Mouse (Mus musculus): ENCODE results near the gene 1110065P20Rik.
A peak's percentile ranks its signal among the peaks of the same experiment; 100 is the strongest.

DNA sequence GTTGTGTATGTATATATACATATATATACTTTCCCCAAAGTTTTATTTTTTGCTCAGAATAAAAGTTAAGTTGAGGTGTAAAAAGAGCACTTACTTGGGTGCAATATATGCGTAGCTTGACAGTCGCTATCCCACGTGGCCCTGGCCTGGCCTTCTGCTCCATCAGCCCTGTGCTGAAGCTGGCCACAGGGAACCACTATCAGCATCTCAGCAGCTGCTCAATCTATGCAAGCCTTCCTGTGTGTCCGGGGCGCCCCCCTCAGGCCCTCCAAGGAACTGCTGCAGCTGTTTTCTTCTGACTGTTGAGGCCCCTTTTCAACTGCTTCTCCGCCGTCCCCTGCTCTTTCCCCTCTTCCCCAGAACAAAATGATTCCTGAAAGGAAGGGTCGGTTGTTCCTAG is 3.4 kb downstream of the 1110065P20Rik start:
- peak; percentile 94 for TF ChIP-seq CTCF (IDR thresholded peaks at IDR 0.05; ENCODE audit: extremely low read depth, insufficient read depth, insufficient read length, insufficient replicate concordance)
- no peak for TF ChIP-seq POLR2A (IDR thresholded peaks at IDR 0.05; ENCODE audit: low read depth, low read length)
